Mouse (Mus musculus) bone marrow macrophage, adult 2 months (primary cell): ENCODE measurements around the gene Noxo1. TPM values are rescaled to one million over a fixed set of nuclear protein-coding genes. Genes with fewer than 3 reads are reported as not detected.
A peak's percentile ranks its signal among the peaks of the same experiment; 100 is the strongest.
"Not testable (repeated sequence)": the region's sequence is repeated elsewhere in the genome, so short reads cannot be mapped to it uniquely, and the experiment has no call there.

Experiments used
- H3K27ac ChIP-seq: 2 replicates; pipeline ENCODE4 v1.5.1; 2012; ENCODE audit warnings: low read depth, low read length; ENCODE audit not compliant: insufficient read depth
- H3K4me1 ChIP-seq: 2 replicates; pipeline ENCODE4 v1.6.1; 2012; ENCODE audit warnings: low read length; ENCODE audit not compliant: control insufficient read depth, insufficient read depth
- H3K4me3 ChIP-seq: 2 replicates; pipeline ENCODE4 v1.5.1; 2012; ENCODE audit warnings: mild to moderate bottlenecking, low read length, moderate library complexity; ENCODE audit not compliant: insufficient read depth
- CTCF ChIP-seq: IDR thresholded peaks from 2 replicates; pipeline ENCODE4 v1.5.1; 2012; ENCODE audit warnings: low read depth, mild to moderate bottlenecking, low read length, moderate library complexity
- POLR2A ChIP-seq: IDR thresholded peaks from 2 replicates; pipeline ENCODE4 v1.6.1; 2012; ENCODE audit warnings: mild to moderate bottlenecking, low read depth, low read length, borderline replicate concordance
- polyA plus RNA-seq: library from polyadenylated mRNA; stranded (reverse); fragments of >200 nt; gene quantifications from 2 replicates; pipeline ENCODE4 v1.2.4, GENCODE M21; 2012; ENCODE audit not compliant: missing spikeins, insufficient read depth, insufficient read length

Noxo1 gene
- polyA plus RNA-seq, 1 experiment = 6.0 TPM

GRCm38 (mm10) chr17:24701251-24701650 lies 5.2 kb downstream of the Noxo1 start:
- H3K27ac ChIP-seq = no peak overlapping the region
- H3K4me3 ChIP-seq = no peak overlapping the region
- peaks cover 7% of the 10 kb centered on the region; the same call in 1 of the 2 replicates for H3K4me1 ChIP-seq
- TF ChIP-seq POLR2A = no peak
- no peak for TF ChIP-seq CTCF

GRCm38 (mm10) chr17:24705821-24706220 lies 9.8 kb downstream of the Noxo1 start:
- Histone ChIP-seq H3K4me3 (no peak overlapping the region), H3K27ac (no peak overlapping the region), H3K4me1 (peaks cover 5% of the 10 kb centered on the region; the same call in 1 of the 2 replicates)
- TF ChIP-seq POLR2A = no peak
- no peak for TF ChIP-seq CTCF

GRCm38 (mm10) chr17:24706982-24707800 lies 11.2 kb downstream of the Noxo1 start, which contains the start of gene Tbl3:
Tbl3 (minus strand) TSS chr17:24707660.
- TF ChIP-seq POLR2A (no peak), CTCF (no peak)
- H3K4me1 ChIP-seq = peaks cover 5% of the 10 kb centered on the region; the same call in 1 of the 2 replicates
- H3K27ac ChIP-seq = peak within 1 kb of the TSS; percentile 84
- H3K4me3 ChIP-seq = peak within 1 kb of the TSS; percentile 81

- TF ChIP-seq POLR2A (no peak), CTCF (no peak)
- peak overlapping the region; percentile 84 for H3K27ac ChIP-seq
Observed at GRCm38 (mm10) chr17:24707801-24708425, 11.9 kb downstream of the Noxo1 start.

GRCm38 (mm10) chr17:24708646-24709045 lies 12.6 kb downstream of the Noxo1 start:
- no peak overlapping the region for H3K4me3 ChIP-seq
- H3K4me1 ChIP-seq = peaks cover 5% of the 10 kb centered on the region; the same call in 1 of the 2 replicates
- H3K27ac ChIP-seq = peak overlapping the region; percentile 33; the same call in 1 of the 2 replicates
- TF ChIP-seq POLR2A (no peak), CTCF (no peak)

More at GRCm38 (mm10) chr17:24707801-24708425, 11.9 kb downstream of the Noxo1 start:
- Histone ChIP-seq H3K4me3 (peak overlapping the region; percentile 81), H3K4me1 (peaks cover 5% of the 10 kb centered on the region; the same call in 1 of the 2 replicates)

GRCm38 (mm10) chr17:24715556-24715955 lies 19.5 kb downstream of the Noxo1 start:
- Histone ChIP-seq H3K4me3 (no peak overlapping the region), H3K27ac (no peak overlapping the region), H3K4me1 (no peaks in the 10 kb centered on the region)
- no peak for TF ChIP-seq POLR2A
- no peak for TF ChIP-seq CTCF

- no peak for TF ChIP-seq CTCF
- TF ChIP-seq POLR2A = no peak
- Histone ChIP-seq H3K27ac (no peak overlapping the region), H3K4me3 (no peak overlapping the region), H3K4me1 (no peaks in the 10 kb centered on the region)
Observed at GRCm38 (mm10) chr17:24716166-24716682, 20.2 kb downstream of the Noxo1 start.

GRCm38 (mm10) chr17:24717943-24718342 lies 21.9 kb downstream of the Noxo1 start, which contains the start of the genes Rnf151 and Rps2:
Rnf151 (minus strand) TSS chr17:24718063.
Rps2 (plus strand) TSS chr17:24718116.
- TF ChIP-seq POLR2A = no peak
- no peak for TF ChIP-seq CTCF
- no peak within 1 kb of the TSS for H3K27ac ChIP-seq
- peak within 1 kb of the TSS; percentile 73 for H3K4me3 ChIP-seq
- H3K4me1 ChIP-seq = peaks cover 2% of the 10 kb centered on the region; the same call in 1 of the 2 replicates

- H3K4me3 ChIP-seq = peak overlapping the region; percentile 73
- H3K4me1 ChIP-seq = not testable (repeated sequence)
- H3K27ac ChIP-seq = 0 out of 2 replicates have a peak overlapping the region, but pooled peaks have one; percentile 67
Observed at GRCm38 (mm10) chr17:24718938-24719337, 22.9 kb downstream of the Noxo1 start.
